Mouse (Mus musculus) MEL (cell line): ENCODE data around the gene Bglap. TPM values are rescaled to one million over a fixed set of nuclear protein-coding genes. Genes with fewer than 3 reads are reported as not detected.
A peak's percentile ranks its signal among the peaks of the same experiment; 100 is the strongest.

ENCODE experiments used
- DNase-seq: peaks from one replicate; pipeline ENCODE4 v3.0.0; 2011; ENCODE audit warnings: low read depth, low spot score
- H3K27ac ChIP-seq: 2 replicates; pipeline ENCODE4 v1.5.1; 2012; ENCODE audit warnings: low read depth, mild to moderate bottlenecking, control low read depth, low read length, moderate library complexity; ENCODE audit not compliant: control insufficient read depth
- H3K27me3 ChIP-seq, 2 experiments: fragments of 150-350 bp in 1 of 2; sonication (generic) in 1 of 2; 2 replicates each; pipeline ENCODE4 v1.6.1; 2012; ENCODE audit warnings: low read length in 2 of 2, mild to moderate bottlenecking in 2 of 2, improper control_type of control experiment in 1 of 2, moderate library complexity in 1 of 2; ENCODE audit not compliant: insufficient read depth in 2 of 2, control insufficient read depth in 1 of 2
- H3K36me3 ChIP-seq, 2 experiments: 2 replicates each; pipeline ENCODE4 v1.6.1; 2012 to 2014; ENCODE audit warnings: low read length in 2 of 2, improper control_type of control experiment in 1 of 2, inconsistent platforms in 1 of 2, mild to moderate bottlenecking in 1 of 2; ENCODE audit not compliant: insufficient read depth in 2 of 2, control insufficient read depth in 1 of 2
- H3K4me1 ChIP-seq, 2 experiments: fragments of 150-350 bp in 1 of 2; sonication (generic) in 1 of 2; 2 replicates each; pipeline ENCODE4 v1.6.1; 2012; ENCODE audit warnings: low read length in 2 of 2, improper control_type of control experiment in 1 of 2, mild to moderate bottlenecking in 1 of 2; ENCODE audit not compliant: insufficient read depth in 2 of 2, control insufficient read depth in 1 of 2
- H3K4me3 ChIP-seq, 2 experiments: fragments of 150-350 bp in 1 of 2; sonication (generic) in 1 of 2; 2 replicates each; pipeline ENCODE4 v1.5.1; 2012; ENCODE audit warnings: low read depth in 2 of 2, low read length in 2 of 2, mild to moderate bottlenecking in 2 of 2, moderate library complexity in 2 of 2, control low read depth in 1 of 2, improper control_type of control experiment in 1 of 2; ENCODE audit not compliant: control insufficient read depth in 1 of 2, insufficient read depth in 1 of 2
- H3K79me2 ChIP-seq: 2 replicates; pipeline ENCODE4 v1.6.1; 2012; ENCODE audit warnings: mild to moderate bottlenecking, low read length, moderate library complexity; ENCODE audit not compliant: control insufficient read depth, poor library complexity, insufficient read depth
- H3K9ac ChIP-seq: 2 replicates; pipeline ENCODE4 v1.6.1; 2012; ENCODE audit warnings: low read depth, mild to moderate bottlenecking, control low read depth, low read length, moderate library complexity; ENCODE audit not compliant: control insufficient read depth, poor library complexity, severe bottlenecking
- H3K9me3 ChIP-seq: fragments of 150-350 bp; sonication (generic); replicated peaks from 2 replicates; pipeline ENCODE4 v1.6.1; 2012; ENCODE audit warnings: mild to moderate bottlenecking, low read length, improper control_type of control experiment, moderate library complexity; ENCODE audit not compliant: insufficient read depth
- BHLHE40 ChIP-seq: IDR thresholded peaks from 2 replicates; pipeline ENCODE4 v1.6.1; 2012; ENCODE audit warnings: low read depth, mild to moderate bottlenecking, inconsistent platforms, low read length, improper control_type of control experiment, borderline replicate concordance
- CHD1 ChIP-seq: IDR thresholded peaks from 2 replicates; pipeline ENCODE4 v1.6.1; 2012; ENCODE audit warnings: low read depth, mild to moderate bottlenecking, inconsistent platforms, low read length, improper control_type of control experiment
- CHD2 ChIP-seq: IDR thresholded peaks from 2 replicates; pipeline ENCODE4 v1.6.1; 2011; ENCODE audit warnings: low read length, improper control_type of control experiment
- CTCF ChIP-seq, 3 experiments: IDR thresholded peaks in 2 of 3; conservative IDR thresholded peaks in 1 of 3; 2 replicates each; pipeline ENCODE4 v1.5.1; 2011 to 2012; ENCODE audit warnings: low read length in 3 of 3, low read depth in 2 of 3, mild to moderate bottlenecking in 2 of 3, improper control_type of control experiment in 1 of 3, inconsistent platforms in 1 of 3, mixed read lengths in 1 of 3, moderate library complexity in 1 of 3; ENCODE audit not compliant: control insufficient read depth in 1 of 3, insufficient read depth in 1 of 3, poor library complexity in 1 of 3, severe bottlenecking in 1 of 3
- EP300 ChIP-seq, 2 experiments: IDR thresholded peaks; 2 replicates each; pipeline ENCODE4 v1.6.1; 2011; ENCODE audit warnings: improper control_type of control experiment in 2 of 2, low read length in 2 of 2, low read depth in 1 of 2, mild to moderate bottlenecking in 1 of 2
- JUND ChIP-seq: IDR thresholded peaks from 2 replicates; pipeline ENCODE4 v1.6.1; 2011; ENCODE audit warnings: low read depth, mild to moderate bottlenecking, improper control_type of control experiment, low read length
- KAT2A ChIP-seq: conservative IDR thresholded peaks from 2 replicates; pipeline ENCODE4 v1.6.1; 2012; ENCODE audit warnings: low read depth, low read length, improper control_type of control experiment, inconsistent platforms
- MEF2A ChIP-seq: IDR thresholded peaks from 2 replicates; pipeline ENCODE4 v1.6.1; 2014; ENCODE audit warnings: low read depth, mild to moderate bottlenecking, inconsistent platforms, low read length, improper control_type of control experiment; ENCODE audit not compliant: poor library complexity, insufficient replicate concordance, severe bottlenecking; ENCODE audit errors: extremely low read depth
- MYB ChIP-seq: IDR thresholded peaks from 2 replicates; pipeline ENCODE4 v1.6.1; 2011; ENCODE audit warnings: mild to moderate bottlenecking, low read depth, low read length, improper control_type of control experiment
- NELFE ChIP-seq: IDR thresholded peaks from 2 replicates; pipeline ENCODE4 v1.6.1; 2011; ENCODE audit warnings: low read depth, low read length, improper control_type of control experiment
- NRF1 ChIP-seq: IDR thresholded peaks from 2 replicates; pipeline ENCODE4 v1.6.1; 2014; ENCODE audit warnings: low read depth, mild to moderate bottlenecking, inconsistent platforms, low read length, improper control_type of control experiment, moderate library complexity; ENCODE audit not compliant: poor library complexity, insufficient read depth, severe bottlenecking
- POLR2AphosphoS2 ChIP-seq: IDR thresholded peaks from 2 replicates; pipeline ENCODE4 v1.6.1; 2011; ENCODE audit warnings: low read length, improper control_type of control experiment
- RCOR1 ChIP-seq: IDR thresholded peaks from 2 replicates; pipeline ENCODE4 v1.6.1; 2012; ENCODE audit warnings: low read depth, mild to moderate bottlenecking, inconsistent platforms, low read length, improper control_type of control experiment
- SIN3A ChIP-seq: IDR thresholded peaks from 2 replicates; pipeline ENCODE4 v1.6.1; 2012; ENCODE audit warnings: low read length, improper control_type of control experiment, inconsistent platforms
- SMC3 ChIP-seq: IDR thresholded peaks from 2 replicates; pipeline ENCODE4 v1.6.1; 2011; ENCODE audit warnings: low read depth, low read length, improper control_type of control experiment
- TAL1 ChIP-seq: IDR thresholded peaks from 2 replicates; pipeline ENCODE4 v1.6.1; 2012; ENCODE audit warnings: mild to moderate bottlenecking, inconsistent platforms, low read length, moderate library complexity, mixed read lengths
- TBP ChIP-seq: IDR thresholded peaks from 2 replicates; pipeline ENCODE4 v1.8.0; 2011; ENCODE audit warnings: low read depth, low read length, improper control_type of control experiment
- TCF12 ChIP-seq: IDR thresholded peaks from 2 replicates; pipeline ENCODE4 v1.6.1; 2014; ENCODE audit warnings: low read depth, mild to moderate bottlenecking, inconsistent platforms, low read length, improper control_type of control experiment, moderate library complexity
- UBTF ChIP-seq: IDR thresholded peaks from 2 replicates; pipeline ENCODE4 v1.6.1; 2012; ENCODE audit warnings: low read depth, mild to moderate bottlenecking, inconsistent platforms, low read length, improper control_type of control experiment, moderate library complexity, borderline replicate concordance; ENCODE audit not compliant: insufficient read depth
- ZMIZ1 ChIP-seq: IDR thresholded peaks from 2 replicates; pipeline ENCODE4 v1.6.1; 2012; ENCODE audit warnings: low read depth, mild to moderate bottlenecking, inconsistent platforms, low read length, improper control_type of control experiment, moderate library complexity
- polyA plus RNA-seq, 2 experiments: library from polyadenylated mRNA; stranded (reverse) in 1 of 2; unstranded in 1 of 2; fragments of >175 nt in 1 of 2; fragments of >200 nt in 1 of 2; gene quantifications; 2 replicates each; pipeline versions ENCODE4 v1.2.1 to v1.2.4; 2012; ENCODE audit warnings: low replicate concordance in 2 of 2, low read depth in 1 of 2; ENCODE audit not compliant: insufficient read length in 2 of 2, insufficient read depth in 1 of 2, missing spikeins in 1 of 2
- total RNA-seq: library from RNA; depleted of rRNA; stranded (reverse); fragments of 300-350 nt; gene quantifications from 2 replicates; pipeline ENCODE4 v1.2.3, GENCODE M21; 2012

Gene Bglap
- total and polyA plus RNA-seq, 3 experiments = 0.17 TPM; not detected in 2

DNA sequence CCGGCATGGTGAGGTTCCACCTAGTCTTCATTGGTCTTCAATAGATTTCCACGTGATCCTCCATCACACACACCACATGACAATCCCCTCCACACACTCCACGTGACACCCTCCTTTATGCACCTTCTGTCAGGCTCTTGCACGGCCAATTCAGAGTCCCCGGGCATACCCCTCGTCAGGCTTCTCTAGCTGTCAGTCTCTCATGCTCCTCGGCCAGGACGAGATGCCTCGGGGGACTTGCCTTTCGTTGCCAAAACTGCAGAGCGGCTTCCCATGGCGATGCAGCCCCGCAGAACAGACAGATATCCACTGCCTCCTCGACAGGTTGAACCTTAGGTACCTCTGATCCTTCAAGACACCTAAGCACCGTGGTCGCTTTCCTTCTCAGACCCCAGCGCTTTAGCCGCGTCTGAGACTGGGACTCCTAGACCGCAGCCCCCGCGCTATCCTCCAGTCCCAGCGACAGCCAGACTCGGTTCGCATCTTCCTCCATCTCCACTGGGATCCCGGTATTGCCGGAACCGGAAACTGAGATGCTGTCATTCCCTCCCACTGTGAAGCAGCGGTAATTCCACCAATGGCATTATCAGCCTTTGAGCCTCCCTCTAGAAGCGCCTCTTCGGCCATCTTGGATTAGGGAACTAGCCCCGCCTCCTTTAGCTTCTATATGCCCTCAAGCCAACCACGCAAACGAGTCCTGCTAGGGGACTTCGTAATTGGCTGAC lies 40.5 kb upstream of the Bglap start, which contains the start of gene Slc25a44 (continued):
- TF ChIP-seq BHLHE40 (0 out of 2 replicates have a peak, but pooled peaks have one; percentile 11), KAT2A (peak; percentile 81), TBP (peak; percentile 85), CTCF (IDR thresholded peaks at IDR 0.05 in 2 of 3, conservative IDR thresholded peaks at IDR 0.05 in 1 of 3; ENCODE audit: control insufficient read depth in 1 of 3, insufficient read depth in 1 of 3, low read depth in 2 of 3, low read length in 3 of 3, poor library complexity in 1 of 3, severe bottlenecking in 1 of 3) (no peak), SIN3A (peak; percentile 96), CHD1 (no peak), POLR2AphosphoS2 (peak; percentile 77; the same call in 1 of the 2 replicates), EP300 (IDR thresholded peaks at IDR 0.05; ENCODE audit: low read depth in 1 of 2, low read length in 2 of 2) (no peak), JUND (no peak), MEF2A (no peak), ZMIZ1 (no peak; the same call in 1 of the 2 replicates), NRF1 (no peak), UBTF (no peak), MYB (no peak), TCF12 (peak; percentile 51; the same call in 1 of the 2 replicates), NELFE (peak; percentile 88), RCOR1 (no peak), SMC3 (no peak)

DNA sequence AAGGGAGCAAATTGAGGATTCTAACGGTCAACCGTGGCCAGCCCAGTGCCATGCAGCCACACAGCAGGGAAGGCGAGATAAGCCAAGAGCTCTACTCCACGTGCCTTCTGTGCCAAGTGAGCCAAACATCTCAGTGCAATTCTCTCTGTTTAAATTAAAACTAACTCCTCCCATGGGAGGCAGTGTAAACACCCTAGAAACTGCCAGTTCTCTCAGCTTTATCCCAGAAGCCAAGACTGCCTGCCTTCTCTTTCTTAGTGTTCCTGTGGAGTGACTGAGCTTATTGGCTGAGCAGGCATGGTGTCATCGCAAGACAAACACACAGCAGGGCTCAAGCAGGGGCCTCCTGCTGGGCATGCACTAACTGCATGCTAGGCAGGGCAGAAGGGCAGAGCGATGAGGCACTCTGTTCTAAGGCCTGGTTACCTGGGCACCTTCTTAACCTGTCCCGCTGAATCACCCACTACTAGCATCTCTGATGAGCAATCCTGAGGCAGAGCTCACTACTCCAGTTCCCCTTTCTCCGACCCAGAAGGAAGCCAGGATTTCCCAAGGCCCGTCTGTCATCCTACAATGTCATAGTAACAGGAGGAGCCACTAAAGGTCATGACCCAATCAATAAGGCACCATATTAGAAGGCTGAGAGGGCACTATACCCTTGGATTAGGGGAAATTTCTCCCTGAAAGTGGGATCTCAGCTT lies 37.9 kb upstream of the Bglap start:
- no peaks in the 10 kb centered on the region for H3K27me3 ChIP-seq
- no peak overlapping the region for H3K9ac ChIP-seq
- TF ChIP-seq TAL1 = peak; percentile 32; the same call in 1 of the 2 replicates
- TF ChIP-seq CHD2 = no peak
- TF ChIP-seq, all 39 proteins: peak for 1
- Histone ChIP-seq H3K4me3 (no peak overlapping the region), H3K79me2 (peaks cover 23% of the 10 kb centered on the region), H3K4me1 (peaks cover 11 to 30% of the 10 kb centered on the region in 2 experiments), H3K36me3 (peaks cover 1 to 21% of the 10 kb centered on the region in 2 experiments; a peak in 2 of 4 replicates), H3K27ac (no peak overlapping the region), H3K9me3 (no peaks in the 10 kb centered on the region)
- DNase-seq = no peak
